12 mouse cellular contexts compared by ENCODE assay signal in genomic region chr10:24158470-24159254, GRCm38 (mm10). TPM values are rescaled to one million over a fixed set of nuclear protein-coding genes. Genes with fewer than 3 reads are reported as not detected.
DNase-seq lines count a peak whose midpoint lies in the region; ATAC-seq and TF ChIP-seq lines count a peak whose summit lies in the region.
"Had no signal": no experiment of that assay in that cellular context is flagged by ENCODE, and none has a peak within 500 bp of the region (broad histone marks: within the 10 kb centered on the region; RNA-seq: fewer than 3 reads in every experiment).

No protein-coding gene starts in this region.

- H3K9ac ChIP-seq in forebrain, embryonic 15.5 days (replicated peaks): no peak overlapping the region
- H3K9ac ChIP-seq: lung, embryonic 15.5 days had no signal

- TF ChIP-seq CTCF in thymus, adult 2 months (IDR thresholded peaks at IDR 0.05; ENCODE audit: borderline replicate concordance, control insufficient read depth, extremely low read depth, insufficient read depth, low read length, poor library complexity): no peak

- H3K27ac ChIP-seq in forebrain, embryonic 15.5 days (replicated peaks): no peak overlapping the region
- no peak overlapping the region for H3K27ac ChIP-seq in thymus, adult 2 months (ENCODE audit: control insufficient read depth, insufficient read depth, low read length)
- H3K27ac ChIP-seq: lung, embryonic 15.5 days had no signal

- peaks cover 24% of the 10 kb centered on the region for H3K36me3 ChIP-seq in forebrain, embryonic 15.5 days
- H3K36me3 ChIP-seq in thymus, adult 2 months (ENCODE audit: control insufficient read depth, insufficient read depth, low read length): peaks cover 16% of the 10 kb centered on the region; the same call in 1 of the 2 replicates

- no peak for DNase-seq in frontal cortex, postnatal 36 days (ENCODE audit: low spot score in 2 of 2)
- DNase-seq in layer of hippocampus, adult 9-11 months: peak; percentile 51
- DNase-seq in layer of hippocampus, adult 11-12 months (ENCODE audit: low spot score): no peak
- peak; percentile 77 for DNase-seq in thymus, adult 2 months
- DNase-seq in lung, postnatal 36 days: no peak
- DNase-seq in adrenal gland, adult 18-20 months (ENCODE audit: low spot score in 2 of 2): no peak
- DNase-seq: adrenal gland, postnatal 25 days; gastrocnemius, postnatal 25 days had no signal

- H3K4me3 ChIP-seq in forebrain, embryonic 15.5 days: no peak overlapping the region
- no peak overlapping the region for H3K4me3 ChIP-seq in thymus, adult 2 months (ENCODE audit: control insufficient read depth, insufficient read depth, low read length)
- H3K4me3 ChIP-seq: lung, embryonic 15.5 days had no signal

- H3K4me2 ChIP-seq in forebrain, embryonic 15.5 days (replicated peaks): no peak overlapping the region
- H3K4me2 ChIP-seq: lung, embryonic 15.5 days had no signal

- no peaks in the 10 kb centered on the region for H3K9me3 ChIP-seq in forebrain, embryonic 15.5 days
- H3K9me3 ChIP-seq: lung, embryonic 15.5 days had no signal

- H3K4me1 ChIP-seq in forebrain, embryonic 15.5 days: no peaks in the 10 kb centered on the region
- peaks cover 11% of the 10 kb centered on the region for H3K4me1 ChIP-seq in thymus, adult 2 months (replicated peaks; ENCODE audit: control insufficient read depth, insufficient read depth, low read length)

- ATAC-seq in frontal cortex, adult (ENCODE audit: low TSS enrichment): peak; percentile 38; the same call in 1 of the 2 replicates
- ATAC-seq in forebrain, embryonic 15.5 days (replicated peaks): peak; percentile 68

- no peak for TF ChIP-seq POLR2A in thymus, adult 2 months (IDR thresholded peaks at IDR 0.05; ENCODE audit: control insufficient read depth, extremely low read depth, insufficient read depth, low read length, poor library complexity)

- no peaks in the 10 kb centered on the region for H3K27me3 ChIP-seq in forebrain, embryonic 15.5 days
- H3K27me3 ChIP-seq in thymus, adult 2 months (ENCODE audit: control insufficient read depth, insufficient read depth, low read length): no peaks in the 10 kb centered on the region
- H3K27me3 ChIP-seq: lung, embryonic 15.5 days had no signal

- 91% methylated on average over 12 of the region's 12 CpGs for WGBS in forebrain, embryonic 15.5 days
- 76% methylated on average over 12 of the region's 12 CpGs for WGBS in thymus, adult 2 months

RNA-seq across cellular contexts. Expression of gene Stx7, which starts 9.6 kb away (rescaled TPM):
- 252 and 275 TPM in 2 replicates for polyA plus RNA-seq in forebrain, embryonic 15.5 days (2015; fragmentation: Nextera tagmentation; extraction: Ambion mirVana)
- 42.2 and 46.3 TPM in 2 replicates for polyA plus RNA-seq in thymus, adult 2 months (2012; rRNA removed)
- total RNA-seq in adrenal gland, adult 18-20 months (2021): 100 to 1,000 TPM; 137 to 143 TPM

RNA-seq across cellular contexts. Expression of gene Taar9, which starts 49.3 kb away (rescaled TPM):
- not detected in 2 replicates for polyA plus RNA-seq in forebrain, embryonic 15.5 days (2015; fragmentation: Nextera tagmentation; extraction: Ambion mirVana)
- not detected in 2 replicates for polyA plus RNA-seq in thymus, adult 2 months (2012; rRNA removed)
- not detected for total RNA-seq in adrenal gland, adult 18-20 months (2021)
- total RNA-seq: adrenal gland, postnatal 25 days; common myeloid progenitor, adult 5-6 weeks; gastrocnemius, postnatal 25 days had no signal
- polyA plus RNA-seq: lung, embryonic 15.5 days had no signal

RNA-seq across cellular contexts. Expression of gene Taar8c, which starts 57.0 kb away (rescaled TPM):
- not detected in 2 replicates for polyA plus RNA-seq in forebrain, embryonic 15.5 days (2015; fragmentation: Nextera tagmentation; extraction: Ambion mirVana)
- not detected in 2 replicates for polyA plus RNA-seq in thymus, adult 2 months (2012; rRNA removed)
- not detected for total RNA-seq in adrenal gland, adult 18-20 months (2021)
- total RNA-seq: adrenal gland, postnatal 25 days; common myeloid progenitor, adult 5-6 weeks; gastrocnemius, postnatal 25 days had no signal
- polyA plus RNA-seq: lung, embryonic 15.5 days had no signal

Comparison
In these comparisons a context has a peak if more than half of its experiments do, and no peak if none do; other contexts are left out.
1. DNase-seq: peak in layer of hippocampus, adult 9-11 months (single experiment) and thymus, adult 2 months (single experiment); none in frontal cortex, postnatal 36 days (0 of 2), layer of hippocampus, adult 11-12 months (single experiment), lung, postnatal 36 days (single experiment) and adrenal gland, adult 18-20 months (0 of 2).